Mouse (Mus musculus): ENCODE measurements around the gene Tmem120a. TPM values are rescaled to one million over a fixed set of nuclear protein-coding genes. Genes with fewer than 3 reads are reported as not detected.

The Tmem120a gene
- 73.6 and 88.2 TPM in 2 replicates for polyA plus RNA-seq (2015; fragmentation: Nextera tagmentation; extraction: Ambion mirVana)

DNA sequence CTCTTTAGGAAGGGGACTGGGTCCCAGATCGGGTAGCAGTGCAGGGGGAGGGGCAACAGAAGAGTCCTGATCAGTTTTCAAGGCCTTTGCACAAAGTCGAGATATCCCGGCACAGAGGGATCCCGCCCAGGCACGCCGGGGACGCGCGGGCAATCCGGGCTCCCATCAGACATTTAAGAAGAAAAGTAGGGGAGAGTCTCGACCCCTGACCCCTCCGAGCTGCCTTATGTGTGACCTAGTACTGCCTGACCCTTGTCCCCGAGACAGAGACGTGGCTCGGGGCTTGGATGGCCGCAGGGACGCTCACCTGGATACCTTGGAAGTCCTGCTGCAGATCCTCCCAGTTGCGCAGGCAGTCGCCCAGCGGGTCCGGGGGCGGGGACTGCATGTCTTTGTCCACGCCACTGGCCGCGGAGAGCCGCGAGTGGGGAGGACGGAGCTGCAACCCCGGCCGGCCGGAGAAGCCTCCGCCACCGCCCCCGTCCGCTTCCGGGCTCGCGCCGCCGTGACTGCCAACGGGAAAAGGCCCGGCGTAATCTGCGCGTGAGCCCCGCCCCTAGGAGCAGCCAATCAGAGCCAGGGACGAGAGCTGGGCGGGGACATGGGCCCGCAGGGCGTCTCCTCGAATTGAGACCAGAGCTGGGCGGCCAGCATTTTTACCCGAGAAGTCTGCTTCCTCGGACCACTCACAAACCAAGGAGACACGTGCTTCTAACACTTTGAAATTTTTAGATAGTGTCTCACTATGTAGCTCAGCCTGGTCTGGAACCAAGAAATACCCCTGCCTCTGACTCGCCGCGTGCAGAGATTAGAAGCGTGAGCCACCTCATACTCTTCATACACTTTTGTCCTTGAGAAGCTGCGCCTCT is at the start of gene Tmem120a:
Tmem120a (minus strand) TSS at position 708 of the 869 bp plus-strand sequence.
- Histone ChIP-seq H3K36me3 (peaks cover 16% of the 10 kb centered on the region), H3K4me1 (peaks cover 17% of the 10 kb centered on the region), H3K9me3 (replicated peaks) (no peaks in the 10 kb centered on the region), H3K27me3 (replicated peaks) (0 out of 2 replicates have a peak, but pooled peaks cover 3% of the 10 kb centered on the region), H3K9ac (replicated peaks) (peak within 1 kb of the TSS; percentile 89), H3K4me3 (replicated peaks) (peak within 1 kb of the TSS; percentile 90), H3K4me2 (peak within 1 kb of the TSS; percentile 97), H3K27ac (replicated peaks) (peak within 1 kb of the TSS; percentile 70)
- WGBS = 1% methylated on average over 60 of the region's 60 CpGs
- peak; percentile 96 for ATAC-seq (ENCODE audit: low FRiP score)

DNA sequence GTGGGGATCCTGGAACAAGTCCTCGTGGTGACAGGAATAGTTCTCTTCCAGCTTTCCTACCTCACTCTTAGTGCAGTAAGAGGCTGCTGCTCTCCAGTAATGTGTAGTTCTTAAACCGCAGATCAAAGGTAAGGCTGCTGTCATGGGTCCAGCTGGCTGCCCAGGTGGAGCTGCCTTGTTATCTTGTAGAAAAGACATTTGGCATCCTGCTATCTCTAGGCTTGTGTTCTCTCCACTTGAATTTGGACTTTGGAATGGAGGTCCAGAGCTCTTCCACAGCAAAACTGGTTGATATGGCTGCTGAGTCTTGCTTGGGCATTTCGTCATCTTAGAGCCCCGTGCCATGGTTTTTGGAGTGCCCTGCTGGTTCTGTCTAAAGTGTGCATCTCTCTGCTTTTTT is 38.7 kb upstream of the Tmem120a start:
- Histone ChIP-seq H3K4me3 (replicated peaks) (no peak overlapping the region), H3K9ac (replicated peaks) (no peak overlapping the region), H3K27me3 (replicated peaks) (no peaks in the 10 kb centered on the region), H3K9me3 (replicated peaks) (no peaks in the 10 kb centered on the region), H3K4me1 (peaks cover 17% of the 10 kb centered on the region), H3K36me3 (peaks cover 62% of the 10 kb centered on the region), H3K27ac (replicated peaks) (no peak overlapping the region), H3K4me2 (no peak overlapping the region)
- WGBS = 97% methylated on average over 4 of the region's 4 CpGs
- ATAC-seq (ENCODE audit: low FRiP score) = no peak

DNA sequence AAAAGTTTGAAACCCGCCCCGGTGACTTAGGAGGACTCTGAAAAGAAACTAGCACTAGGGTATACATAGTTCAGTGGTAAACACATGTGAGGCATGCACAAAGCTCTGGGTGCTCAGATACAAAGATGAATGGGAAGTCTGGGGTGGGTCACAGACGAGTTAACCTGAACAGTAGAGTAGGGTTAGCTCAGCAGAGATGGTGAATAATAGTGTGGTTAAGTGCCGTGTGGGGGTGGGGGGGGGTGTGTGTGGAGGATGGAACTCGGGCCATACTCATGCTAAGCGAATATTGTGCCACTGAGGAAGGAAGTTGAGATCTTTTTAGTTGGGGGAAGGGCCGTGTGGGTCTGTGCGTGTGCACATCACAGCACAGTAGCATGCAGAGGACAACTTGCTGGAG is 36.1 kb upstream of the Tmem120a start:
- no peak for ATAC-seq (ENCODE audit: low FRiP score)
- H3K4me2 ChIP-seq = no peak overlapping the region
- H3K9ac ChIP-seq (replicated peaks) = no peak overlapping the region
- WGBS = 84% methylated on average over 8 of the region's 8 CpGs
- H3K4me1 ChIP-seq = peaks cover 27% of the 10 kb centered on the region
- H3K27me3 ChIP-seq (replicated peaks) = no peaks in the 10 kb centered on the region
- no peak overlapping the region for H3K27ac ChIP-seq (replicated peaks)
- H3K9me3 ChIP-seq (replicated peaks) = no peaks in the 10 kb centered on the region
- peaks cover 36% of the 10 kb centered on the region for H3K36me3 ChIP-seq
- H3K4me3 ChIP-seq (replicated peaks) = no peak overlapping the region

DNA sequence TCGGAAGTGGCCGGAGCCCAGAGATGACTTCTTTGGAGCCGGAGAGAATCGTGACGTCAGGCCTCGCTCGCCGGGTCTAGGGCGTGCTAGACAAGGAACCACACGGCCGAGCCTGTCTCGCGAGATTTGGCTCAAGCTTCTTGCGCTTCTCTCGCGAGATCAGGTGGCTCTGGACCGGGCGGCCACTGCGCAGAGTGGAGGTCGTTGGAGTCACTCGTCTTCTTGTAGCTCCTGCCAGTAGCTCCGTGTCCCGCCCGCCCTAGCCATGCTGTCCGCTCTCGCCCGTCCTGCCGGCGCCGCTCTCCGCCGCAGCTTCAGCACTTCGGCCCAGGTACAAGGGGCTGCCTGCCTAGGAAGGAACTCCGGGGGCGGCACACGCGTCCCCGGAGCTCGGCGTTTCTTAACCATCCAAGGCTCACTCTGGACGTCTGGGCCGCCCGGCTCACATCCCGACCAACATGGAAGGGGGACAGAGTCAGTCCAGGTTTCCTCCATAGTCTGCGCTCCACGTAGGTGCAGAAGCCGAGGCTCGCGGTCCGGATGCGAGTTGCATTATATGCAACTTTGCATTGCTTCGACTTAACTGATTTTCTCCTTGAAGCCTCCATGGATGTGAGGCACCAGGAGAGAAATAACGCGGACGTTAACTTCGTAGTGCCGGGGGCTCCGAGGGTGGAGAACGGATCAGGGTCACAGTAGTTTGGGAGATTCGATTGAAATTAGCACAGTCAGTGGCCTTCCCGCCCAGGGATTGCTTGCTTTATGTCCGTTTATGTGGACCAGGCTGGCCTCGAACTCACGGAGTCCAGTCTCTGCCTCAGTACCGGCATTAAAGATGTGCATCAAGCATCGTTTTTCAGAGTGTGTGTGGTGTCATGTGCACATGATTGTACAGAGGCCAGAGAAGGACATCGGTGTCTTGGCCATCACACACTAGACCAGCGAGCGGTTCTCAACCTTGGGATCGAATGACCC is 34.5 kb upstream of the Tmem120a start, which contains the start of gene Mdh2:
Mdh2 (plus strand) TSS at position 10 of the 975 bp plus-strand sequence.
- Histone ChIP-seq H3K9ac (replicated peaks) (peak within 1 kb of the TSS; percentile 90), H3K4me1 (peaks cover 27% of the 10 kb centered on the region), H3K9me3 (replicated peaks) (no peaks in the 10 kb centered on the region), H3K27ac (replicated peaks) (peak within 1 kb of the TSS; percentile 95), H3K4me3 (replicated peaks) (peak within 1 kb of the TSS; percentile 94), H3K4me2 (peak within 1 kb of the TSS; percentile 85), H3K36me3 (peaks cover 20% of the 10 kb centered on the region), H3K27me3 (replicated peaks) (no peaks in the 10 kb centered on the region)
- WGBS = 1% methylated on average over 70 of the region's 70 CpGs
- ATAC-seq (ENCODE audit: low FRiP score) = peak; percentile 99

DNA sequence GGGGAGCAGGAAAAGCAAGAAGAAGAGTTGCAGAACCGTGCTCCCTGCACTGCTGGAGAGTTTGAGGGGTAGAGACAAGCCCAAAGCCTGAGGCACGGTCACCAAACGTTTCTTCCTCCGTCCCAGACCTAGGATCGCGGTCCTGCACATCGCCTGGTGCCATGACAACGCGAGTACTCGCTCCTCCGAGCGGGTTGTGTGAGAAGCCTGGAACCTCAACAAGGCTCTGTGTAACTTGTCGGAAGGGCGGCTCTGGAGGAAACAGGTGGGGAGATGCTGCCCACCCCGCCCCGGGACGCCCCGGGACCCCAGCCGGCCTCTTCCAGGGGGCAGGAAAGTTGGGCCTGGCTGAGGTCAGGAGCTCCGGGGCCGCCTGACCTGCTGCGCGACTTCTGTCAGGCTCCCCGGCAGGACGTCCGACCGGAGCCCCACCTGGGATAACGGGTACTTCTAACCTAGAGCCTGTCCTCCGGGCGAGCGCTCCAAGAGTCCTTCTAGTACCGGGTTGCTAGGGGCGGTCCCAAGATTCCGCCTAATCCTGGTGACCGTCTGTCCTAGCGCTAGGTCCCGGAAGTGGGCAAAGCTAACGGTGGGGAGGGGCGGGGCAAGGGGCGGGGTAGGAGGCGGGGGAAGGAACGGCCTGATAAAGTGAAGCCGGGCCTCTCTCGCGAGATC is 33.7 kb upstream of the Tmem120a start, which contains the start of gene Styxl1:
Styxl1 (minus strand) TSS at position 590 of the 675 bp plus-strand sequence.
- peaks cover 27% of the 10 kb centered on the region for H3K4me1 ChIP-seq
- no peaks in the 10 kb centered on the region for H3K9me3 ChIP-seq (replicated peaks)
- peak within 1 kb of the TSS; percentile 95 for H3K27ac ChIP-seq (replicated peaks)
- under 1% methylated on average over 44 of the region's 45 CpGs for WGBS
- peaks cover 12% of the 10 kb centered on the region for H3K36me3 ChIP-seq
- H3K9ac ChIP-seq (replicated peaks) = peak within 1 kb of the TSS; percentile 90
- H3K4me3 ChIP-seq (replicated peaks) = peak within 1 kb of the TSS; percentile 94
- ATAC-seq (ENCODE audit: low FRiP score) = peak; percentile 48
- H3K27me3 ChIP-seq (replicated peaks) = no peaks in the 10 kb centered on the region
- peak within 1 kb of the TSS; percentile 85 for H3K4me2 ChIP-seq

DNA sequence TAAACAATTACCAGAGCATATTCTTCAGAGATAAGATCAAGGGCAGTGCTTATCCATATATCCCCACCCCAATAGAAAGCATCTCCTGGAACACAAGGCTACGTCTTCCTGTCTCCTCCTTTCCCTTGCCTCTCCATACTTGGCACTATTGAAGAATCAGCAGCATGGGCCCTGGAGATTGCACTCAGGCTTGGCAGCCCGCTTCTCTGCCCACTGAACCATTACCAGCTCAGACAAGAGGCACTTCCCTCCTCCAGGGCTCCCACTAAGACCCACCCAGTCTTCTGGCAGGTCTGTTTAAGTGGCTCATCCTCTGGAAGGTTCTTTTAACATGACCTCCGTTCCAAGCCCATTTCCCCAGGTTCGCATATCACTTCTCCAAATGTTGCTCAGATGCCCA is 32.3 kb upstream of the Tmem120a start:
- Histone ChIP-seq H3K27me3 (replicated peaks) (no peaks in the 10 kb centered on the region), H3K27ac (replicated peaks) (no peak overlapping the region), H3K9me3 (replicated peaks) (no peaks in the 10 kb centered on the region), H3K9ac (replicated peaks) (no peak overlapping the region), H3K4me2 (no peak overlapping the region), H3K4me1 (peaks cover 27% of the 10 kb centered on the region), H3K36me3 (peaks cover 4% of the 10 kb centered on the region), H3K4me3 (replicated peaks) (no peak overlapping the region)
- no peak for ATAC-seq (ENCODE audit: low FRiP score)
- 81% methylated on average over 4 of the region's 4 CpGs for WGBS

DNA sequence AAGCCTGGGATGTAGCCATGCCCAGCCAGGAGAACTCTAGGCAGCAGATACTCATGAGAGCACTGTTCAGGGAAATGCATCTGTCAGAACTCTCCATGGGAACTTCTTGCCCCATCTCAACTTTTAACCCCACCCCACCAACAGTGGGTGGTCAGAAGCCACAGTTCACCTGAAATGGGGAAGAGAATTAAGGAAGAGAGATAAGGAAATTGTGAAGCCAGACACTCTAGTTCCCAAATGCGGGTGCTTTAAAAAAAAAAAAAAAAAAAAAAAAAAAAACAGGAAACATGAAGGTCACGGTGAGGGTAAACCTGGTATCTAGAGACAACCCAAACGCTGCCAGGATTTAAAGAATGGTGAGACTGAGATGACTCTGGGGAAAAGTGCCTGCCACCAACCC is 28.3 kb upstream of the Tmem120a start:
- peaks cover 7% of the 10 kb centered on the region for H3K4me1 ChIP-seq
- H3K27ac ChIP-seq (replicated peaks) = no peak overlapping the region
- no peak for ATAC-seq (ENCODE audit: low FRiP score)
- H3K4me2 ChIP-seq = no peak overlapping the region
- H3K27me3 ChIP-seq (replicated peaks) = no peaks in the 10 kb centered on the region
- 73% methylated on average over 3 of the region's 3 CpGs for WGBS
- no peak overlapping the region for H3K4me3 ChIP-seq (replicated peaks)
- H3K9ac ChIP-seq (replicated peaks) = no peak overlapping the region
- no peaks in the 10 kb centered on the region for H3K9me3 ChIP-seq (replicated peaks)
- H3K36me3 ChIP-seq = no peaks in the 10 kb centered on the region

DNA sequence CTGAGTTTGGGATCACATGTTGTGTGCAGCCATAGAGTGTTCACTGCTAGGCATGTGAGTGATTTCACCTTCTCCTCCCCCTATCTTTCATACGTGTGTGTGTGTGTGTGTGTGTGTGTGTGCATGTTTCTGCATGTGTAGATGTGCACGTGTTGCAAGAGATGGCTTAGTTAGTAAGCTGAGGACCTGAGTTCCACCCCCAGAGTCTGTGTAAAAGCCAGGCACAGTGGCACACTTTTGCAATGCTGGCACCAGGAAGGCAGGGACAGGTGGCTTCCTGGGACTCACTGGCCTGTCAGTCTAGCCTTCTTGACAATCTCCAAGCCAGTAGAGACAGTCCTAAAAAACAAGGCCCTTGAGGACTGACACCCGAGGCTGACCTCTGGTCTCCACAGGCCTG is 20.7 kb upstream of the Tmem120a start:
- ATAC-seq (ENCODE audit: low FRiP score) = no peak
- 76% methylated on average over 3 of the region's 3 CpGs for WGBS
- H3K9me3 ChIP-seq (replicated peaks) = no peaks in the 10 kb centered on the region

DNA sequence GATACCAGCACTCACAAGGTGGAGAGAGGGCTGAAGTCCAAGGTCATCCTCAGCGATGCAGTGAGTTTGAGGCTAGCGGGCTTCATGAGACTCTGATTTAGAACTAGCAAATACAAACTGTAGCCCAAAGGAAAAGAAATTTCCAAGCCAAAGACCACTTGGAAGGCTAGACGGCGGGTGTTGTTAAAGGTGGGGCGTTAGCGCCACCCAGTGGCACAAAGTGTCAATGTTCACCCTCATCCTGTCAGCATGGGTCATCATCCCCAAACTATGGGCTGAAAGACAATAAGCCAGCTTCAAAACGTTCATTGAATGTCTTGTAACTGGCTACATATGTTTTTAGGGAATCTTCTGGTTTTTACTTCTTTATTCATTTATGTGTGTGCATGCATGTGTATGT is 19.3 kb upstream of the Tmem120a start:
- no peaks in the 10 kb centered on the region for H3K36me3 ChIP-seq
- no peak overlapping the region for H3K9ac ChIP-seq (replicated peaks)
- H3K27me3 ChIP-seq (replicated peaks) = 0 out of 2 replicates have a peak, but pooled peaks cover 5% of the 10 kb centered on the region
- WGBS = 3% methylated on average over 7 of the region's 7 CpGs
- H3K27ac ChIP-seq (replicated peaks) = no peak overlapping the region
- no peak overlapping the region for H3K4me3 ChIP-seq (replicated peaks)
- H3K4me2 ChIP-seq = no peak overlapping the region
- H3K9me3 ChIP-seq (replicated peaks) = no peaks in the 10 kb centered on the region
- no peak for ATAC-seq (ENCODE audit: low FRiP score)
- H3K4me1 ChIP-seq = no peaks in the 10 kb centered on the region

More for the DNA sequence above, 20.7 kb upstream of the Tmem120a start:
- Histone ChIP-seq H3K9ac (replicated peaks) (no peak overlapping the region), H3K36me3 (no peaks in the 10 kb centered on the region), H3K27me3 (replicated peaks) (0 out of 2 replicates have a peak, but pooled peaks cover 5% of the 10 kb centered on the region), H3K27ac (replicated peaks) (no peak overlapping the region), H3K4me3 (replicated peaks) (no peak overlapping the region), H3K4me1 (no peaks in the 10 kb centered on the region), H3K4me2 (no peak overlapping the region)

DNA sequence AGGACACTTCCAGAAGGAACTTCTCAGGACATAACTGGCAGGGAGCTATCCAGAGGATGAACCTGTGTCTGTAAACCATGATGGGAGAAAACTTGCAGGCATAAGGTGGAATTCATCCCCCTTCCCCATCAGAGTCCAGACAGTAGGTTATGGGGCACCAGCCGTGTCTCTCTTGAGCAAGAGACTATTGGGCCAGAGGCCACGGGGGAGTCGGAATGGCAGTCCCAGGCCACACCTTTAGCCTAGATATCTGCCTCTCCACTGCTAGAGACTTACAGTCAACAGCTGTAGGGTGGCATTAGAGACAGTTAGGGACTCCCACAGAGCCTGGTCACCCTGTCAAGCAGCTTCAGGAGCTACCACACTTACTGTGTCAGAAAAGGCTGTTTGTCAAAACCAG is 17.6 kb upstream of the Tmem120a start:
- H3K9ac ChIP-seq (replicated peaks) = no peak overlapping the region

DNA sequence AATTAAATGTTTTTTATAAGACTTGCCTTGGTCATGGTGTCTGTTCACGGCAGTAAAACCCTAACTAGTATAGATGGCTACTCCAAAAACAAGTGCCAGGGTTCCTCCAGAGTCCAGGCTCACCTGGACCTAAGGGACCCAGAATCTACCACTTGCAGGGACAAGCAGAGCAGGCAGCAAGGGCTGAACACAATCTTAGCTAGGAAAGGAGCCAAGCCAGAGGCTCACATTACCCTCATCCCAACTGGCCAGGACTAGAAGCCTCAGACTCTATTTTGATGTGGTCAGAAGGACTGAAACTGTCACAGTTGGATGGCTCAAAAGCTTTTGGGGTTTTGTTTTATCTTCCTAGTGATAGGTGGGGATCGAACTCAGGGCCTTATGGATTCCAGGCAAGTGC is 7.3 kb upstream of the Tmem120a start:
- H3K9me3 ChIP-seq (replicated peaks) = no peaks in the 10 kb centered on the region
- WGBS = 79% methylated on average over 2 of the region's 2 CpGs
- no peaks in the 10 kb centered on the region for H3K36me3 ChIP-seq

More for the DNA sequence above, 17.6 kb upstream of the Tmem120a start:
- Histone ChIP-seq H3K4me3 (replicated peaks) (no peak overlapping the region), H3K36me3 (no peaks in the 10 kb centered on the region), H3K4me1 (no peaks in the 10 kb centered on the region), H3K27ac (replicated peaks) (no peak overlapping the region), H3K27me3 (replicated peaks) (0 out of 2 replicates have a peak, but pooled peaks cover 5% of the 10 kb centered on the region), H3K9me3 (replicated peaks) (no peaks in the 10 kb centered on the region), H3K4me2 (no peak overlapping the region)
- no peak for ATAC-seq (ENCODE audit: low FRiP score)
- 83% methylated on average over 3 of the region's 3 CpGs for WGBS

More for the DNA sequence above, 7.3 kb upstream of the Tmem120a start:
- Histone ChIP-seq H3K27me3 (replicated peaks) (no peaks in the 10 kb centered on the region), H3K9ac (replicated peaks) (no peak overlapping the region), H3K4me1 (no peaks in the 10 kb centered on the region), H3K4me2 (no peak overlapping the region), H3K4me3 (replicated peaks) (no peak overlapping the region), H3K27ac (replicated peaks) (no peak overlapping the region)
- no peak for ATAC-seq (ENCODE audit: low FRiP score)
